Mouse (Mus musculus): ENCODE data around the gene Ap1ar.

DNA sequence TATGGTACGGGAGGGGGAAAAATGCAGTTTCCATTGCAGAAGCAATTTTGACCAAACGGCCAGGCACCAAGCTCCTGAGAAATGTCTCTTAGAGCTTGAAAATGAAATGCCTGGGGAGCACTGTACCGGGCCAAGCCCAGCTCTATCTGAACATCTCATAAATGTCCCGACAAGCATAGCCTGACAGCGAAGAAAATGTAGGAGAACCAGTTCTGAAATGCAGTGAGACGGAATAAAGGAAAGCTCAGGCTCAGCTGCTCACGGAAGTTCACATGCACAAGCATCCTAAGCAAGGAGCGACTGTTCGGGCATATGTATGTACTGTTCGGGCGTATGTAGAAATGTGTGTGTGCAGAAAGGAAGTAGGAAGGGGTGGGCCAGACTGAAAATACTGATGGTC, 24.0 kb upstream of the Ap1ar start:
- no peak for TF ChIP-seq POLR2A (IDR thresholded peaks at IDR 0.05; ENCODE audit: borderline replicate concordance, low read depth, low read length)
- no peak for TF ChIP-seq CTCF (IDR thresholded peaks at IDR 0.05; ENCODE audit: low read depth, low read length)

All from bone marrow macrophage, adult 2 months (primary cell).